Mouse (Mus musculus) bone marrow, adult 2 months (tissue): ENCODE results near the gene Gm128.

ENCODE experiments used
- CTCF ChIP-seq: fragments of 200-500 bp; IDR thresholded peaks from 2 replicates; pipeline ENCODE4 v1.5.1; 2011; ENCODE audit warnings: low read length, control low read depth; ENCODE audit not compliant: control insufficient read depth, insufficient read depth
- POLR2A ChIP-seq: fragments of 200-500 bp; IDR thresholded peaks from 2 replicates; pipeline ENCODE4 v1.6.1; 2011; ENCODE audit warnings: low read depth, mild to moderate bottlenecking, control low read depth, low read length, borderline replicate concordance; ENCODE audit not compliant: control insufficient read depth

GRCm38 (mm10) chr3:95194721-95195135 lies 46.7 kb downstream of the Gm128 start:
- TF ChIP-seq CTCF, result no peak
- no peak for TF ChIP-seq POLR2A
